Mouse (Mus musculus) midbrain, embryonic 10.5 days (tissue): Measurements from ENCODE around the gene Mgme1. TPM values are rescaled to one million over a fixed set of nuclear protein-coding genes. Genes with fewer than 3 reads are reported as not detected.

Source experiments
- polyA plus RNA-seq: library from polyadenylated mRNA; unstranded; fragments of >200 nt; fragmentation: Nextera tagmentation; extraction: Ambion mirVana; gene quantifications from 2 replicates; pipeline ENCODE4 v1.2.1, GENCODE M21; 2016

Gene Mgme1
- polyA plus RNA-seq, 1 experiment from 2014 or later, result 26.0 TPM

Other genes with a start within 250 kb of the Mgme1 start
- not detected in 2 replicates for gene Banf2, start 237.6 kb upstream of the Mgme1 start, polyA plus RNA-seq
- 102 and 120 TPM in 2 replicates for gene Snx5, start 243 bp downstream of the Mgme1 start, polyA plus RNA-seq
- not detected in 2 replicates for gene Ovol2, start 61.5 kb downstream of the Mgme1 start, polyA plus RNA-seq
- gene Kat14, start 98.3 kb downstream of the Mgme1 start, polyA plus RNA-seq, result 58.9 and 60.1 TPM in 2 replicates
- gene Pet117, start 98.3 kb downstream of the Mgme1 start, polyA plus RNA-seq, result not detected in 2 replicates